Mouse (Mus musculus) liver, embryonic 16.5 days (tissue): ENCODE measurements around the gene Tmprss9. TPM values are rescaled to one million over a fixed set of nuclear protein-coding genes. Genes with fewer than 3 reads are reported as not detected.

Source experiments
- ATAC-seq: fragments of 200-750 bp; cut with Nextera tagmentation; 2 replicates; pipeline ENCODE4 v1.8.0; 2017; ENCODE audit warnings: low read depth, mild to moderate bottlenecking, moderate number of reproducible peaks, moderate library complexity
- H3K27ac ChIP-seq: fragments of 300-500 bp; sonication (generic); 2 replicates; pipeline ENCODE4 v1.5.1; 2014; ENCODE audit warnings: mild to moderate bottlenecking, low read length
- H3K27me3 ChIP-seq: fragments of 300-500 bp; sonication (generic); 2 replicates; pipeline ENCODE4 v1.6.1; 2014; ENCODE audit warnings: low read depth, low read length, mixed read lengths; ENCODE audit not compliant: control insufficient read depth, insufficient read depth
- H3K36me3 ChIP-seq: fragments of 300-500 bp; sonication (generic); 2 replicates; pipeline ENCODE4 v1.6.1; 2014; ENCODE audit warnings: mild to moderate bottlenecking; ENCODE audit not compliant: control insufficient read depth, insufficient read depth
- H3K4me1 ChIP-seq: fragments of 300-500 bp; sonication (generic); 2 replicates; pipeline ENCODE4 v1.6.1; 2014; ENCODE audit warnings: low read depth, low read length, mixed read lengths; ENCODE audit not compliant: control insufficient read depth
- H3K4me2 ChIP-seq: fragments of 300-500 bp; sonication (generic); 2 replicates; pipeline ENCODE4 v1.6.1; 2014; ENCODE audit warnings: low read depth, low read length, mixed read lengths
- H3K4me3 ChIP-seq: fragments of 300-500 bp; sonication (generic); 2 replicates; pipeline ENCODE4 v1.5.1; 2014; ENCODE audit warnings: low read depth, mild to moderate bottlenecking, low read length
- H3K9ac ChIP-seq: fragments of 300-500 bp; sonication (generic); 2 replicates; pipeline ENCODE4 v1.6.1; 2014; ENCODE audit warnings: low read depth, low read length
- H3K9me3 ChIP-seq: fragments of 300-500 bp; sonication (generic); replicated peaks from 2 replicates; pipeline ENCODE4 v1.6.1; 2016; ENCODE audit warnings: low read length; ENCODE audit not compliant: control insufficient read depth
- WGBS: fragments of 180-500 bp; shearing (Covaris S2); extraction: QIAGEN DNeasy Blood & Tissue Kit; methylation state at CpG from one replicate; pipeline ENCODE4 v1.1.7; 2014; ENCODE audit not compliant: insufficient replicate concordance; 5-methylcytosine and 5-hydroxymethylcytosine counted together
- polyA plus RNA-seq: library from polyadenylated mRNA; unstranded; fragments of >200 nt; fragmentation: Nextera tagmentation; extraction: Ambion mirVana; gene quantifications from 2 replicates; pipeline ENCODE4 v1.2.1, GENCODE M21; 2015

Tmprss9 gene
- polyA plus RNA-seq, 1 experiment from 2014 or later, result 0.04 TPM

DNA sequence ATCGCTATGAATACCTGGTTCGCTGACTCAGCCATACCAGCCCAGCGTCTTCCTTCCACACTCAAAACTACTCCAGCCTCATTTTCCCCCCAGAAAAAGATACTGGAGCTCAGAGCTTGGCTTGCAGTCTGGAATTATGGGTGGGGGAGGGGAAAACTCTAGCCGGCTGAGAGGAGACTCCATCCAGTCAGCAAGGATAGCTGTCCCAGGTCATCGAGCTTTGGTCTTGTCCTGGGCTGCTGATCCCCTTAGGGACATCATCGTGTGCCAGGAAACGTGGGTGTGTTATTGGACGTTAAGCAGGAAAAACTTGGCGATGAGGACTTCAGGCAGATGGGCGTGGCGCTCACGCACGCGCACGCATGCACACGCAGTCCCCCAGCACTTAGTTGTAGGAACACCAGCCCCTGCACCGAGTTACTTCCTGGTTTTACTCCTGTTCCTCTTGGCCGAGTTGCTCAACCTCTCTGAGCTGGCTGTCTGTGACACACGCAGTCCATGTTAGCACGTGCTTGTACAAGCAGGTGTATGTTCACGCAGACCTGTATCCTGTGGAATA lies 61.9 kb downstream of the Tmprss9 start:
- WGBS, result 2% methylated on average over 21 of the region's 21 CpGs
- H3K27ac ChIP-seq, result no peak overlapping the region
- peak overlapping the region; percentile 18 for H3K4me3 ChIP-seq
- no peak overlapping the region for H3K9ac ChIP-seq
- H3K4me1 ChIP-seq, result peaks cover 53% of the 10 kb centered on the region
- no peaks in the 10 kb centered on the region for H3K9me3 ChIP-seq
- peaks cover 85% of the 10 kb centered on the region for H3K27me3 ChIP-seq
- H3K4me2 ChIP-seq, result peak overlapping the region; percentile 92
- ATAC-seq, result no peak
- H3K36me3 ChIP-seq, result no peaks in the 10 kb centered on the region

DNA sequence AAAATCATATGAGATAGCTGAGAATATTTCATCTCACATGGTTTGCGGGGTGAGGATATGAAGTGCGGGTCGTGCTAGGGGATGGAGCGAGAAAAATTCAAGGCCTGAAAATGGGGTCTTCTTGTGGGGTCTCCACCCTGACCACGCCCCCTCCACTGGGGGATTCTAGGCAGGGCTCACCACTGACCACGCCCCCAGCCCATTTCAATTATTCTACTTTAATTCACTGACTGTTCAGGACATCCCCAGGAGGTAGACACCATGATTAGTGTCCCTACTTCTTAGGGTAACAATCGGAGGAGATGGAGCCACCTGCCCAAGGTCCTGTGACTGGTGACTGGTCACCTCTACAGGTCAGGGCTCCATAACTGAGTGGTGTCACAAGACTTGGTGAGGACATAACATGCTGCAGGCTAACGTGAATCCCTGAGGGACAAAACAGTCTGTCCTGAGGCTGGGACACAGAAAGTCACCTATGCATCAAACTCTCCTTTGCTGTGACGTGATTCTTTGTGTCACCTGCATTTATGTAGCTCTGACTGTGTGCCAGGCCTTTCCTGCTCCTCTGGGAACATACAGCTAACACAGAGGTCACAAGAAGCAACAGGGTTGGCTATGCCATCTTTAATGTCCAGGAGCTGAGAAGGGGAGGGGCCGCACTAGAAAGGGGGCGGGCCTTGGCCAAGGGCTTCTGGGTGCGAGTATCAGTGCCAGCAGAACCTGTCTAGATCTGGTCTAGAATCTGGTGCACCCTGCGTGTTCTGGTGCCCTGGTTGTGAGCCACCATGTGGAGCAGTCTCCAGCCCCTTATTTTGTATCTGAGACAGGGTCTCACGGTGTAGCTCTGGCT lies 62.7 kb downstream of the Tmprss9 start:
- H3K4me1 ChIP-seq, result peaks cover 49% of the 10 kb centered on the region
- H3K36me3 ChIP-seq, result no peaks in the 10 kb centered on the region
- H3K27me3 ChIP-seq, result peaks cover 81% of the 10 kb centered on the region
- no peaks in the 10 kb centered on the region for H3K9me3 ChIP-seq
- no peak for ATAC-seq
- no peak overlapping the region for H3K4me2 ChIP-seq
- no peak overlapping the region for H3K27ac ChIP-seq
- 49% methylated on average over 14 of the region's 14 CpGs for WGBS
- H3K9ac ChIP-seq, result no peak overlapping the region
- no peak overlapping the region for H3K4me3 ChIP-seq

DNA sequence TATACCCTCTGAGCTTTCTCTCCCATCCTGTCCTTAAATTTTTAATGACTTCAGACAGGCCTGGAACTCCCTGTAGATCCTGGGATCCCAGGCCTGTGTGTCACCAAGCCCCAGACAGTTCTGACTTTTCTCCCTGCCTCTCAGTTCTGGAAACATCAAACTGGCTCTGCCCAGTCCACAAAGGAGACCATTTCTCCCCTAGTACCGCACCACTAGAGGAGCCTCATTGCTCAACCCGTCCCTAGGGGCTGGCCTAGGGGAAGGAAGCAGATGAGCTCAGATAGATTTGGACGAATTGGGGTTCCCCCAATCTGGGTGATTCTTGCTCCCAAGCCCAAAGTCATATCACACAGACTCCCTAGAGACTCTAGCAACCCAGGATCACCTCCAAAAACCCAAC lies 63.6 kb downstream of the Tmprss9 start:
- 9% methylated on average over 3 of the region's 3 CpGs for WGBS
- H3K4me1 ChIP-seq, result peaks cover 51% of the 10 kb centered on the region
- H3K36me3 ChIP-seq, result no peaks in the 10 kb centered on the region
- H3K9ac ChIP-seq, result no peak overlapping the region
- H3K4me3 ChIP-seq, result no peak overlapping the region
- H3K27me3 ChIP-seq, result peaks cover 73% of the 10 kb centered on the region
- no peaks in the 10 kb centered on the region for H3K9me3 ChIP-seq
- no peak overlapping the region for H3K4me2 ChIP-seq
- no peak for ATAC-seq
- H3K27ac ChIP-seq, result no peak overlapping the region

DNA sequence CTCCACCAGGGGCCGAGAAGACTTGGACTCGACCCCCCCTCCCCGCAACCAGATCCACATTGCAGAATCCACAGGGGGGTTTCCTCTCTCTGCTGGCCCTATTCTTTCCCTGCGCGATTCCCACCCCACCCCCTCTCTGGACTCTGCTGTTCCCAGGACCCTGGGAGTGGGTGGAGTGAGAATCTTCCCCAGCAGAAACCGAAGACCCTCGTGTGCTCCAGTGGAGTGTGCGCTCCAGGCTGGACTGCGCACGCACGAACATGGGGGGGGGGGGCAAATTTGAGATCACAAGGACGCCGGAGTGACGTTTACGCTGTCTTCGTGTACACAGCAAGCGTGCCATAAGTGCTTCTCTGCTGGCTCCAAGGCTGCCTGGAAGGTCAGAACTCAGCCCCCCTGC lies 64.0 kb downstream of the Tmprss9 start:
- 8% methylated on average over 17 of the region's 17 CpGs for WGBS
- Histone ChIP-seq H3K27ac (no peak overlapping the region), H3K4me1 (peaks cover 52% of the 10 kb centered on the region), H3K4me2 (no peak overlapping the region), H3K4me3 (no peak overlapping the region), H3K27me3 (peaks cover 69% of the 10 kb centered on the region), H3K36me3 (no peaks in the 10 kb centered on the region), H3K9me3 (no peaks in the 10 kb centered on the region), H3K9ac (no peak overlapping the region)
- ATAC-seq, result no peak

DNA sequence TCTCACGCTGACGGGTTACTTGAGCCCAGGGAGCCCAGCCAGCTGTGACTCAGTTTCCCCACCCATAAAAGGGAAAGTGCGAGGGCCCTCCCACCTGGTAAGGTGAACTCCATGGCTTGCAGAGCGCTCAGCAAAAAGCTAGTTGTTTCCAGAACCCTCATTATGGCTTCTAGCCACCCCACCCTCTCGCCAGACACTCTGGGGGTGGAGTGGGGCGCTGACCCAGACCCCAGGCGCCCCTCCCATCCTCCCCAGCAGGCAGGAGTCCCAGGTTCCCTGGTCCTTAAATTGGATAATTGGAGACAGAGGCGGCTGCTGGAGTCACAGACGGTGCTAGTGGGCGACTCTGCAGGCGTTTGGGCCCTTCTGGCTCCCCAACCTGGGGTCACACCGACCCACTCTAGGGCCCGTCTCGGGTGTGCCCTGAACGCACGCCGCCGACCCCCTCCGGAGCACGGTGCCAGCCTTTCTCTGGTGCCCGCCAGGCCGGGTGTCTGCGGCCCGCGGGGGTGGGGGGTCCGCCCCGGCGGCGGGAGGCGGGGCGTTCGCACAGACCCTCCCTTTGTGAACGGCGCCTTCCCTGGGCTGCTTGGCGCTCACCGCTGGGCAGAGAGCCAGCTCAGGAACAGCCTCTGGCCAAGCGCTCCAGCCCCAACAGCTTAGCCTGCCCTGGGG lies 64.6 kb downstream of the Tmprss9 start:
- Histone ChIP-seq H3K36me3 (no peaks in the 10 kb centered on the region), H3K9ac (no peak overlapping the region), H3K9me3 (no peaks in the 10 kb centered on the region), H3K27ac (no peak overlapping the region), H3K4me3 (0 out of 2 replicates have a peak overlapping the region, but pooled peaks have one; percentile 18), H3K4me1 (peaks cover 52% of the 10 kb centered on the region), H3K27me3 (peaks cover 63% of the 10 kb centered on the region), H3K4me2 (peak overlapping the region; percentile 35)
- WGBS, result 3% methylated on average over 37 of the region's 37 CpGs
- peak; percentile 30; the same call in 1 of the 2 replicates for ATAC-seq

DNA sequence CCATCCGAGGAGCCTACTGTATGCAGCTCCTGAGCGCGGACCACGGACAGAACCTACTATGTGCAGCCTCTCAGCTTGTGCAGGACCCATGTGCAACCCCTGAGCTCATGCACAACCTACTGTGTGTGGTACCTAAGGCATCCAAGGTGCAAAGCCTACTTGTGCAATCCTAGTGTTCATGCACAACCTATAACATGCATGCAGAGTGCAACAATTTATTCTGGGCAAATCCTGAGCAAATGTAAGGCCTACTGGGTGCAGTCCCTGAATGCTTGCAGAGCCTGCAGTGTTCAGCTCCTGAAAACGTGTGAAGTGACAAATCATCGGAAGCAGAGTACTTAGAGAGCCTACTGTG lies 65.1 kb downstream of the Tmprss9 start:
- WGBS, result 14% methylated on average over 6 of the region's 6 CpGs
- H3K9me3 ChIP-seq, result no peaks in the 10 kb centered on the region
- H3K4me3 ChIP-seq, result no peak overlapping the region
- peaks cover 47% of the 10 kb centered on the region for H3K4me1 ChIP-seq
- no peak for ATAC-seq
- H3K36me3 ChIP-seq, result no peaks in the 10 kb centered on the region
- peaks cover 58% of the 10 kb centered on the region for H3K27me3 ChIP-seq
- H3K4me2 ChIP-seq, result peak overlapping the region; percentile 35; the same call in 1 of the 2 replicates
- H3K9ac ChIP-seq, result no peak overlapping the region
- H3K27ac ChIP-seq, result no peak overlapping the region

DNA sequence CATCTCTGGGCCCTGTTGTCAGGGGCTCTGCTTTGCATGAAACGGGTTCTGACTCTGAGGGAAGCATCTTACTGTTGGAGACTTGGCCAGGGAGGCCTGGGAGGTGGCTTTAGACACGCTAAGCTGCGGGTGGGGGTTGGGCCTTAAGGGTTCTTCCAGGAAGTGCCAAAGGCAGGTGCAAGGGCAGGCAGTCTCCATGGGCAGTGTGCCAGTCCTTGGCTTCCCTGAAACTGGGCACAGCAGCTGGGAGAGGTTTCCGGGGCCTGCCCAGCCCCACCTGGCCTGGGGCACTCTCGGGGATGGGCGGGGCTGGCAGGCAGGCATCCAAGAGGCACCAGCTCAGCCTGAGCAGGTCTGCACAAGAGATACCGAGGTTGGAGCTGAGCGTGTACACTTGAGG lies 66.0 kb downstream of the Tmprss9 start:
- Histone ChIP-seq H3K27ac (no peak overlapping the region), H3K4me3 (no peak overlapping the region), H3K9me3 (no peaks in the 10 kb centered on the region), H3K4me1 (peaks cover 39% of the 10 kb centered on the region), H3K36me3 (no peaks in the 10 kb centered on the region), H3K27me3 (peaks cover 49% of the 10 kb centered on the region), H3K4me2 (no peak overlapping the region), H3K9ac (no peak overlapping the region)
- WGBS, result 24% methylated on average over 8 of the region's 8 CpGs
- no peak for ATAC-seq

- WGBS, result 18% methylated on average over 15 of the region's 15 CpGs
- no peak overlapping the region for H3K4me3 ChIP-seq
- no peaks in the 10 kb centered on the region for H3K36me3 ChIP-seq
- H3K27me3 ChIP-seq, result peaks cover 36% of the 10 kb centered on the region
- H3K4me2 ChIP-seq, result peak overlapping the region; percentile 75; the same call in 1 of the 2 replicates
- no peak overlapping the region for H3K27ac ChIP-seq
- 0 out of 2 replicates have a peak, but pooled peaks have one; percentile 12 for ATAC-seq
- H3K9ac ChIP-seq, result no peak overlapping the region
- H3K4me1 ChIP-seq, result peaks cover 32% of the 10 kb centered on the region
- H3K9me3 ChIP-seq, result no peaks in the 10 kb centered on the region
These were observed 67.3 kb downstream of the Tmprss9 start for GRCm38 (mm10) chr10:80938831-80939550.
